Mouse (Mus musculus): ENCODE results near the gene Ppfia4.

Gene Ppfia4

GRCm38 (mm10) chr1:134298636-134299411 lies 33.9 kb downstream of the Ppfia4 start:
- DNase-seq (ENCODE audit: low spot score in 2 of 2): no peak

GRCm38 (mm10) chr1:134297265-134297664 lies 35.5 kb downstream of the Ppfia4 start:
- DNase-seq (ENCODE audit: low spot score in 2 of 2): no peak

GRCm38 (mm10) chr1:134293738-134294604 lies 38.8 kb downstream of the Ppfia4 start:
- DNase-seq (ENCODE audit: low spot score in 2 of 2): no peak

- no peak for DNase-seq (ENCODE audit: low spot score in 2 of 2)
Measured at GRCm38 (mm10) chr1:134293276-134293675, 39.5 kb downstream of the Ppfia4 start.

GRCm38 (mm10) chr1:134292601-134293000 lies 40.1 kb downstream of the Ppfia4 start:
- DNase-seq (ENCODE audit: low spot score in 2 of 2): no peak

GRCm38 (mm10) chr1:134292073-134292472 lies 40.7 kb downstream of the Ppfia4 start:
- no peak for DNase-seq (ENCODE audit: low spot score in 2 of 2)

- DNase-seq (ENCODE audit: low spot score in 2 of 2): no peak
Measured at GRCm38 (mm10) chr1:134291555-134291954, 41.2 kb downstream of the Ppfia4 start.

- DNase-seq (ENCODE audit: low spot score in 2 of 2): no peak
Measured at GRCm38 (mm10) chr1:134290909-134291308, 41.8 kb downstream of the Ppfia4 start.

- DNase-seq (ENCODE audit: low spot score in 2 of 2): no peak
Measured at GRCm38 (mm10) chr1:134290300-134290699, 42.4 kb downstream of the Ppfia4 start.

- DNase-seq (ENCODE audit: low spot score in 2 of 2): no peak
Measured at GRCm38 (mm10) chr1:134289598-134290099, 43.1 kb downstream of the Ppfia4 start, which contains the start of gene Myog. Gene Myog (plus strand): TSS chr1:134289989.

GRCm38 (mm10) chr1:134288239-134288638 lies 44.5 kb downstream of the Ppfia4 start:
- DNase-seq (ENCODE audit: low spot score in 2 of 2): no peak

- DNase-seq (ENCODE audit: low spot score in 2 of 2): no peak
Measured at GRCm38 (mm10) chr1:134285458-134286120, 47.1 kb downstream of the Ppfia4 start.

GRCm38 (mm10) chr1:134283108-134283507 lies 49.6 kb downstream of the Ppfia4 start:
- no peak for DNase-seq (ENCODE audit: low spot score in 2 of 2)

GRCm38 (mm10) chr1:134282342-134282741 lies 50.4 kb downstream of the Ppfia4 start:
- no peak for DNase-seq (ENCODE audit: low spot score in 2 of 2)

GRCm38 (mm10) chr1:134281563-134281962 lies 51.2 kb downstream of the Ppfia4 start:
- DNase-seq (ENCODE audit: low spot score in 2 of 2): no peak

- DNase-seq (ENCODE audit: low spot score in 2 of 2): no peak
Measured at GRCm38 (mm10) chr1:134280174-134280573, 52.6 kb downstream of the Ppfia4 start.

GRCm38 (mm10) chr1:134276823-134277222 lies 55.9 kb downstream of the Ppfia4 start:
- no peak for DNase-seq (ENCODE audit: low spot score in 2 of 2)

GRCm38 (mm10) chr1:134275616-134276464 lies 56.9 kb downstream of the Ppfia4 start:
- no peak for DNase-seq (ENCODE audit: low spot score in 2 of 2)

- no peak for DNase-seq (ENCODE audit: low spot score in 2 of 2)
Measured at GRCm38 (mm10) chr1:134274483-134274920, 58.2 kb downstream of the Ppfia4 start.

GRCm38 (mm10) chr1:134273493-134274395 lies 59.0 kb downstream of the Ppfia4 start:
- DNase-seq (ENCODE audit: low spot score in 2 of 2): no peak
